ENCODE assay signal across 10 mouse cellular contexts in genomic region chr4:63459141-63459789, GRCm38 (mm10). TPM values are rescaled to one million over a fixed set of nuclear protein-coding genes. Genes with fewer than 3 reads are reported as not detected.
DNase-seq lines count a peak whose midpoint lies in the region; ATAC-seq and TF ChIP-seq lines count a peak whose summit lies in the region.
"Had no signal": no experiment of that assay in that cellular context is flagged by ENCODE, and none has a peak within 500 bp of the region (broad histone marks: within the 10 kb centered on the region; RNA-seq: fewer than 3 reads in every experiment).

No protein-coding gene starts in this region.

- H3K4me3 ChIP-seq in hindbrain, embryonic 14.5 days (replicated peaks; ENCODE audit: low read length), result no peak overlapping the region
- H3K4me3 ChIP-seq in midbrain, postnatal 0 days (ENCODE audit: low read depth, low read length), result no peak overlapping the region
- H3K4me3 ChIP-seq: megakaryocyte, embryonic 14.5 days had no signal

- WGBS in hindbrain, embryonic 14.5 days, result 5% methylated on average over 16 of the region's 16 CpGs
- WGBS in midbrain, postnatal 0 days, result 15% methylated on average over 16 of the region's 16 CpGs

- no peaks in the 10 kb centered on the region for H3K36me3 ChIP-seq in hindbrain, embryonic 14.5 days (replicated peaks; ENCODE audit: control insufficient read depth, insufficient read depth)
- H3K36me3 ChIP-seq in midbrain, postnatal 0 days (ENCODE audit: insufficient read depth, low read length), result no peaks in the 10 kb centered on the region

- H3K4me2 ChIP-seq in hindbrain, embryonic 14.5 days (replicated peaks), result peak overlapping the region; percentile 25
- H3K4me2 ChIP-seq in midbrain, postnatal 0 days (ENCODE audit: low read depth, low read length, poor library complexity, severe bottlenecking), result peak overlapping the region; percentile 18; the same call in 1 of the 2 replicates

- H3K27ac ChIP-seq in hindbrain, embryonic 14.5 days, result peak overlapping the region; percentile 59
- H3K27ac ChIP-seq in midbrain, postnatal 0 days (ENCODE audit: low read depth, low read length), result no peak overlapping the region

- H3K4me1 ChIP-seq in hindbrain, embryonic 14.5 days (replicated peaks; ENCODE audit: control insufficient read depth, insufficient read depth, low read length), result peaks cover 15% of the 10 kb centered on the region
- peaks cover 9% of the 10 kb centered on the region; the same call in 1 of the 2 replicates for H3K4me1 ChIP-seq in midbrain, postnatal 0 days (ENCODE audit: insufficient read depth, low read length)
- H3K4me1 ChIP-seq: megakaryocyte, embryonic 14.5 days had no signal

- H3K27me3 ChIP-seq in hindbrain, embryonic 14.5 days (ENCODE audit: control insufficient read depth, insufficient read depth, low read length), result no peaks in the 10 kb centered on the region
- H3K27me3 ChIP-seq in midbrain, postnatal 0 days (ENCODE audit: insufficient read depth, low read length), result no peaks in the 10 kb centered on the region

- peak; percentile 64 for ATAC-seq in hindbrain, embryonic 14.5 days (ENCODE audit: low FRiP score)
- peak; percentile 32; the same call in 1 of the 2 replicates for ATAC-seq in midbrain, postnatal 0 days (ENCODE audit: low FRiP score)

- no peak for TF ChIP-seq CTCF in midbrain, postnatal 0 days (IDR thresholded peaks at IDR 0.05)

- no peaks in the 10 kb centered on the region for H3K9me3 ChIP-seq in hindbrain, embryonic 14.5 days (ENCODE audit: control insufficient read depth, low read length)
- H3K9me3 ChIP-seq in midbrain, postnatal 0 days (ENCODE audit: low read length), result no peaks in the 10 kb centered on the region
- H3K9me3 ChIP-seq: megakaryocyte, embryonic 14.5 days had no signal

- DNase-seq in layer of hippocampus, adult 11-12 months (ENCODE audit: low spot score), result peak; percentile 20
- DNase-seq in layer of hippocampus, adult 9-11 months, result no peak
- peak; percentile 53 for DNase-seq in embryo, embryonic 11 days
- DNase-seq in hindbrain, embryonic 14.5 days (ENCODE audit: low spot score), result peak; percentile 39
- peak; percentile 44 for DNase-seq in midbrain, postnatal 0 days (ENCODE audit: low spot score)
- DNase-seq in spleen, postnatal 10 days (ENCODE audit: low spot score in 2 of 2), result no peak
- DNase-seq in adrenal gland, postnatal 14 days, result no peak
- no peak for DNase-seq in heart, postnatal 4 days
- DNase-seq: thymus, postnatal 14 days had no signal

- peak overlapping the region; percentile 36 for H3K9ac ChIP-seq in hindbrain, embryonic 14.5 days
- H3K9ac ChIP-seq in midbrain, postnatal 0 days (replicated peaks; ENCODE audit: low read length, poor library complexity, severe bottlenecking), result no peak overlapping the region

RNA-seq across cellular contexts. Expression of gene Whrn, which starts 36.5 kb away (rescaled TPM):
- 5.8 and 8.0 TPM in 2 replicates for polyA plus RNA-seq in hindbrain, embryonic 14.5 days (2014; fragmentation: Nextera tagmentation; extraction: Ambion mirVana)
- 14.5 and 20.1 TPM in 2 replicates for total RNA-seq in midbrain, postnatal 0 days (2014; rRNA removed)
- 2.4 and 3.5 TPM in 2 replicates for polyA plus RNA-seq in midbrain, postnatal 0 days (2015; fragmentation: Nextera tagmentation; extraction: Ambion mirVana)
- total RNA-seq in adrenal gland, postnatal 14 days (2021), result 26.5 TPM in 2 replicates
- 1 to 10 TPM; 5.1 to 8.9 TPM for total RNA-seq in heart, postnatal 4 days (2021)

RNA-seq across cellular contexts. Expression of gene Akna, which starts 56.1 kb away (rescaled TPM):
- polyA plus RNA-seq in hindbrain, embryonic 14.5 days (2014; fragmentation: Nextera tagmentation; extraction: Ambion mirVana), result 3.9 and 4.6 TPM in 2 replicates
- 4.4 and 5.3 TPM in 2 replicates for total RNA-seq in midbrain, postnatal 0 days (2014; rRNA removed)
- polyA plus RNA-seq in midbrain, postnatal 0 days (2015; fragmentation: Nextera tagmentation; extraction: Ambion mirVana), result 1.9 and 2.1 TPM in 2 replicates
- total RNA-seq in adrenal gland, postnatal 14 days (2021), result 4.4 and 16.1 TPM in 2 replicates
- total RNA-seq in heart, postnatal 4 days (2021), result 1 to 10 TPM; 4.8 to 5.3 TPM

Comparison
In these comparisons a context has a peak if more than half of its experiments do, and no peak if none do; other contexts are left out.
1. DNase-seq: peak in layer of hippocampus, adult 11-12 months (single experiment), embryo, embryonic 11 days (single experiment), hindbrain, embryonic 14.5 days (single experiment) and midbrain, postnatal 0 days (single experiment); none in layer of hippocampus, adult 9-11 months (single experiment), spleen, postnatal 10 days (0 of 2), adrenal gland, postnatal 14 days (single experiment) and heart, postnatal 4 days (single experiment).